Mouse (Mus musculus): ENCODE measurements around the gene Ncln.
"Not testable (repeated sequence)": the region's sequence is repeated elsewhere in the genome, so short reads cannot be mapped to it uniquely, and the experiment has no call there.

DNA sequence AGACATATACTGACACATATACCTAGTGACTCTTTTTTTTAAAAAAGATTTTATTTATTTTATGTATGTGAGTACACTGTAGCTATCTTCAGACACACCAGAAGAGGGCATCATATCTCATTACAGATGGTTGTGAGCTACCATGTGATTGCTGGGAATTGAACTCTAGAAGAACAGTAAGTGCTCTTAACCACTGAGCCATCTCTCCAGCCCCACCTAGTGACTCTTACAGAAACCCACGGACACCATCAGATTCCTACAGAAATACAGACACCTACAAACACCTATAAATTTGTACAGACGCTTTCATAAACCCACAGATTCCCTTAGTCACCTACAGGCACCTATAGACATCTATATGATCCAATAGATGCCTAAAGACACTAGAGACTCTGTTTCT lies 50.7 kb downstream of the Ncln start:
- TF ChIP-seq CTCF (IDR thresholded peaks at IDR 0.05; ENCODE audit: low read depth, low read length); EP300 (IDR thresholded peaks at IDR 0.05; ENCODE audit: insufficient read depth, low read depth, low read length); POLR2A (IDR thresholded peaks at IDR 0.05; ENCODE audit: insufficient read depth, low read length): not testable (repeated sequence)
